In the genomic region with DNA sequence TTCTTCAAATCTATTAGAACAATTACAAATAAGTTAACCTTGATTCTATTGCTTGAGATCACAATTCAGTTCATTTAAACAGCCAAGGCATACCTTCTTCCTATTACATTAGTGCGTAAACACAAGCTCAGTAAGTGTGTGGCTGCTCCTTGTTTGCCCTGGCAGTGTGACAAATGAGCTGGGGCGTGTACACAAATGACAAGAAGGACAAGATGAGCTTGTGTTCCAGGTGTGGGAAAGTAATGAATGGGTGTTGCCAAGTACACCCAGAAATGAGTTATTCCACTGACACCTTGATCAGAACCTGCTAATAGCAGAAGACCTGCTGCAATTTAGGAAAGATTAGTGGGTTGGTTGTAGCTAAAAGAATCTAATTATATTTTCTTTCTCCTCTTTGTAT, we compare ENCODE assay signal across 26 mouse cellular contexts.
"Had no signal": no experiment of that assay in that cellular context is flagged by ENCODE, and none has a peak within 500 bp of the region (broad histone marks: within the 10 kb centered on the region; RNA-seq: fewer than 3 reads in every experiment).

No protein-coding gene starts in this region.

- H3K9ac ChIP-seq: heart, embryonic 13.5 days; heart, embryonic 15.5 days; hindbrain, embryonic 13.5 days; hindbrain, embryonic 15.5 days; kidney, embryonic 15.5 days; limb, embryonic 12.5 days; liver, embryonic 13.5 days; liver, embryonic 15.5 days; liver, postnatal 0 days had no signal

- H3K27me3 ChIP-seq: heart, embryonic 13.5 days; heart, embryonic 15.5 days; hindbrain, embryonic 13.5 days; hindbrain, embryonic 15.5 days; kidney, embryonic 15.5 days; limb, embryonic 12.5 days; liver, embryonic 13.5 days; liver, embryonic 15.5 days had no signal

- H3K9me3 ChIP-seq: heart, embryonic 13.5 days; heart, embryonic 15.5 days; hindbrain, embryonic 13.5 days; hindbrain, embryonic 15.5 days; kidney, embryonic 15.5 days; limb, embryonic 10.5 days; limb, embryonic 12.5 days; liver, embryonic 13.5 days; liver, embryonic 15.5 days had no signal

- ATAC-seq: intestine, embryonic 16.5 days; liver, postnatal 0 days had no signal

- H3K4me2 ChIP-seq: heart, embryonic 11.5 days; heart, embryonic 13.5 days; heart, embryonic 15.5 days; hindbrain, embryonic 13.5 days; hindbrain, embryonic 15.5 days; kidney, embryonic 15.5 days; limb, embryonic 12.5 days; liver, embryonic 11.5 days; liver, embryonic 13.5 days; liver, embryonic 15.5 days had no signal

- H3K27ac ChIP-seq: heart, adult 2 months; heart, embryonic 13.5 days; heart, embryonic 15.5 days; hindbrain, embryonic 13.5 days; hindbrain, embryonic 15.5 days; kidney, embryonic 15.5 days; kidney, postnatal 0 days; limb, embryonic 10.5 days; limb, embryonic 12.5 days; liver, embryonic 13.5 days; liver, embryonic 15.5 days had no signal

- H3K4me1 ChIP-seq: heart, embryonic 13.5 days; heart, embryonic 15.5 days; hindbrain, embryonic 13.5 days; hindbrain, embryonic 15.5 days; kidney, embryonic 15.5 days; limb, embryonic 10.5 days; limb, embryonic 12.5 days; liver, embryonic 13.5 days; liver, embryonic 15.5 days had no signal

- H3K36me3 ChIP-seq: heart, embryonic 13.5 days; heart, embryonic 15.5 days; hindbrain, embryonic 13.5 days; hindbrain, embryonic 15.5 days; kidney, embryonic 15.5 days; limb, embryonic 10.5 days; limb, embryonic 12.5 days; liver, embryonic 13.5 days; liver, embryonic 15.5 days had no signal

- H3K4me3 ChIP-seq: heart, adult 2 months; heart, embryonic 13.5 days; heart, embryonic 15.5 days; hindbrain, embryonic 13.5 days; hindbrain, embryonic 15.5 days; kidney, embryonic 15.5 days; limb, embryonic 10.5 days; limb, embryonic 12.5 days; liver, embryonic 13.5 days; liver, embryonic 15.5 days had no signal

- DNase-seq: gastrocnemius, postnatal 14 days; gastrocnemius, postnatal 36 days; heart, adult 11 months; heart, adult 2 months; heart, postnatal 14 days; heart, postnatal 36 days; kidney, adult 11 months; kidney, adult 2 months; kidney, adult 9 months; kidney, postnatal 14 days; layer of hippocampus, adult 9-11 months; layer of hippocampus, postnatal 36 days; liver, embryonic 13.5 days; liver, postnatal 0 days had no signal
